Mouse (Mus musculus) cerebral cortex, adult 2 months (tissue): ENCODE results near the gene Galnt18.

Experiments
- WGBS: fragments of 180-500 bp; shearing (Covaris S2); methylation state at CpG from one replicate; pipeline ENCODE4 v1.1.7; 2018; 5-methylcytosine and 5-hydroxymethylcytosine counted together

The Galnt18 gene

GRCm38 (mm10) chr7:111459716-111460115 lies 320.1 kb downstream of the Galnt18 start:
- 91% methylated on average over 4 of the region's 4 CpGs for WGBS

GRCm38 (mm10) chr7:111456007-111456406 lies 323.8 kb downstream of the Galnt18 start:
- WGBS = 88% methylated on average over 3 of the region's 3 CpGs

GRCm38 (mm10) chr7:111455541-111455940 lies 324.2 kb downstream of the Galnt18 start:
- 60% methylated on average over 4 of the region's 4 CpGs for whole genome bisulfite sequencing

GRCm38 (mm10) chr7:111452000-111452399 lies 327.8 kb downstream of the Galnt18 start:
- 53% methylated on average over 1 of the region's 1 CpGs for WGBS

- WGBS = 67% methylated on average over 6 of the region's 6 CpGs
These were observed 329.3 kb downstream of the Galnt18 start for GRCm38 (mm10) chr7:111450286-111451095.

GRCm38 (mm10) chr7:111433173-111433572 lies 346.6 kb downstream of the Galnt18 start:
- WGBS = 60% methylated on average over 2 of the region's 2 CpGs

- 89% methylated on average over 1 of the region's 1 CpGs for WGBS
These were observed 352.4 kb downstream of the Galnt18 start for GRCm38 (mm10) chr7:111427392-111427791.
